Mouse (Mus musculus): ENCODE measurements at regions not wholly inside any gene's neighbourhood (a gene's known extent, or its start where the extent isn't known, plus 50 kb on each side); places are given as distances from the start of the nearest gene placed in this dataset.

- no peak for DNase-seq (ENCODE audit: low spot score)
Measured at GRCm38 (mm10) chr15:88035486-88035885, 491.4 kb downstream of the Fam19a5 start.

- no peak for DNase-seq (ENCODE audit: low spot score)
Measured at GRCm38 (mm10) chr15:88036146-88037000, 492.3 kb downstream of the Fam19a5 start.

- DNase-seq (ENCODE audit: low spot score): no peak
Measured at GRCm38 (mm10) chr15:88037606-88038005, 493.5 kb downstream of the Fam19a5 start.

GRCm38 (mm10) chr15:88042821-88043220, 498.7 kb downstream of the Fam19a5 start:
- no peak for DNase-seq (ENCODE audit: low spot score)

GRCm38 (mm10) chr15:88058071-88058470, 514.0 kb downstream of the Fam19a5 start:
- DNase-seq (ENCODE audit: low spot score): no peak

- DNase-seq (ENCODE audit: low spot score): no peak
Measured at GRCm38 (mm10) chr15:88060935-88061334, 516.8 kb downstream of the Fam19a5 start.

GRCm38 (mm10) chr15:88063041-88063440, 518.9 kb downstream of the Fam19a5 start:
- no peak for DNase-seq (ENCODE audit: low spot score)

GRCm38 (mm10) chr15:88068476-88068875, 524.4 kb downstream of the Fam19a5 start:
- DNase-seq (ENCODE audit: low spot score): no peak

GRCm38 (mm10) chr15:88072676-88073075, 527.4 kb upstream of the Zdhhc25 start:
- no peak for DNase-seq (ENCODE audit: low spot score)

GRCm38 (mm10) chr15:88083911-88084310, 516.2 kb upstream of the Zdhhc25 start:
- no peak for DNase-seq (ENCODE audit: low spot score)

- DNase-seq (ENCODE audit: low spot score): no peak
Measured at GRCm38 (mm10) chr15:88085631-88086030, 514.5 kb upstream of the Zdhhc25 start.

GRCm38 (mm10) chr15:88089486-88089885, 510.6 kb upstream of the Zdhhc25 start:
- no peak for DNase-seq (ENCODE audit: low spot score)

- DNase-seq (ENCODE audit: low spot score): no peak
Measured at GRCm38 (mm10) chr15:88091390-88091789, 508.7 kb upstream of the Zdhhc25 start.

GRCm38 (mm10) chr15:88120376-88120775, 479.7 kb upstream of the Zdhhc25 start:
- DNase-seq (ENCODE audit: low spot score): no peak

GRCm38 (mm10) chr15:88123907-88124523, 476.1 kb upstream of the Zdhhc25 start:
- no peak for DNase-seq (ENCODE audit: low spot score)

GRCm38 (mm10) chr15:88146118-88146517, 454.0 kb upstream of the Zdhhc25 start:
- peak; percentile 46 for DNase-seq (ENCODE audit: low spot score)

GRCm38 (mm10) chr15:88151199-88151598, 448.9 kb upstream of the Zdhhc25 start:
- DNase-seq (ENCODE audit: low spot score): no peak

GRCm38 (mm10) chr15:88159618-88160170, 440.4 kb upstream of the Zdhhc25 start:
- no peak for DNase-seq (ENCODE audit: low spot score)

GRCm38 (mm10) chr15:88160291-88160690, 439.8 kb upstream of the Zdhhc25 start:
- no peak for DNase-seq (ENCODE audit: low spot score)

- DNase-seq (ENCODE audit: low spot score): no peak
Measured at GRCm38 (mm10) chr15:88163438-88163837, 436.7 kb upstream of the Zdhhc25 start.

GRCm38 (mm10) chr15:88174326-88174725, 425.8 kb upstream of the Zdhhc25 start:
- no peak for DNase-seq (ENCODE audit: low spot score)

- DNase-seq (ENCODE audit: low spot score): no peak
Measured at GRCm38 (mm10) chr15:88175991-88176390, 424.1 kb upstream of the Zdhhc25 start.

- no peak for DNase-seq (ENCODE audit: low spot score)
Measured at GRCm38 (mm10) chr15:88196539-88196938, 403.6 kb upstream of the Zdhhc25 start.

Measured in layer of hippocampus, adult 9-10 months (tissue).